Mouse (Mus musculus): Measurements from ENCODE around the gene Gbp2b. TPM values are rescaled to one million over a fixed set of nuclear protein-coding genes. Genes with fewer than 3 reads are reported as not detected.
"Not testable (repeated sequence)": the region's sequence is repeated elsewhere in the genome, so short reads cannot be mapped to it uniquely, and the experiment has no call there.

The Gbp2b gene
- polyA plus RNA-seq (2015; fragmentation: Nextera tagmentation; extraction: Ambion mirVana) = not detected in 2 replicates

DNA sequence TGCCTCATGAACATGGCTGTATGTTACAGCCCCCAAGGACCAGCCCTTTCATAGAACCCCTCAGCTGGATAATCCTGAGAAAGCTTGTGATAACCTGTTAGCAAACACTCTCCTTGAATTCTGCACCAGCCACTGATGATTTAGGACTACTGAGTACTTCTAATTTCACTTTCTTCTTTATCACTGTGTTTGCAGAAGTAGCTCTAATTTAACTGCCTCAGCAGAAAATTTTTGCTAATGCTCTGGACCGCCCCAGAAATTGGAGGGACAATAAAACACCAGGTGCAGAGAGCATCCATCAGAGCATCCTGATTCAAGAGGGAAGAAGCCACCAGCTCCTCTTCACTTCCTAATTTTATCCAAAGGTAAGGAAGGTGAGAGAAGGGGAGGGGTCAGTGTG, at the start of gene Gbp2b:
TSS of gene Gbp2b (plus strand) at position 301 of the 400 bp plus-strand sequence.
- H3K4me3 ChIP-seq = no peak within 1 kb of the TSS
- H3K27me3 ChIP-seq = no peaks in the 10 kb centered on the region
- no peak for ATAC-seq (ENCODE audit: insufficient number of reproducible peaks, insufficient read depth, low FRiP score, low TSS enrichment, low read depth)
- H3K36me3 ChIP-seq = no peaks in the 10 kb centered on the region
- no peaks in the 10 kb centered on the region for H3K4me1 ChIP-seq
- no peak within 1 kb of the TSS for H3K27ac ChIP-seq
- WGBS = 75% methylated on average over 1 of the region's 1 CpGs
- no peak within 1 kb of the TSS for H3K9ac ChIP-seq
- no peak within 1 kb of the TSS for H3K4me2 ChIP-seq
- H3K9me3 ChIP-seq = no peaks in the 10 kb centered on the region

DNA sequence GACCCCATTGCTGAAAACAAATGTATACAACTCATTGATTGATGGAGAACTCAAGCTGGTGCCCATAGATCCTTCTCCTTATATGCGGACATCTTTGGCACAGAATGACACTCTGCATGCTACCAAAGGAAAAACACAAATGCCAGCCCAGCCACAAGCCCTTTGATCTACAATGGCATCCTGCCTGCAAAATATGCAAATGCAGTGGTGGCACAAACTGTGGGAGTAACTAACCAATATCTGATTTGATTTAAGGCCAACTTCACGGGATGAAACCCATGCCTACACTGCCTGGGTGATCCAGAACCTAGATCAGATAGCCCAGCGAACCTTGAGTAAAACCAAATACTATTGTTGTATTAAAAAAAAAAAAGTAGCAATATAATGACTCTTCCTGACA, 48.0 kb upstream of the Gbp2b start:
- H3K4me1 ChIP-seq = no peaks in the 10 kb centered on the region
- H3K9me3 ChIP-seq = no peaks in the 10 kb centered on the region
- WGBS = 82% methylated on average over 3 of the region's 3 CpGs
- no peaks in the 10 kb centered on the region for H3K36me3 ChIP-seq
- no peak overlapping the region for H3K4me2 ChIP-seq
- no peak for ATAC-seq (ENCODE audit: insufficient number of reproducible peaks, insufficient read depth, low FRiP score, low TSS enrichment, low read depth)
- H3K27ac ChIP-seq = no peak overlapping the region
- no peaks in the 10 kb centered on the region for H3K27me3 ChIP-seq
- no peak overlapping the region for H3K4me3 ChIP-seq
- H3K9ac ChIP-seq = no peak overlapping the region

DNA sequence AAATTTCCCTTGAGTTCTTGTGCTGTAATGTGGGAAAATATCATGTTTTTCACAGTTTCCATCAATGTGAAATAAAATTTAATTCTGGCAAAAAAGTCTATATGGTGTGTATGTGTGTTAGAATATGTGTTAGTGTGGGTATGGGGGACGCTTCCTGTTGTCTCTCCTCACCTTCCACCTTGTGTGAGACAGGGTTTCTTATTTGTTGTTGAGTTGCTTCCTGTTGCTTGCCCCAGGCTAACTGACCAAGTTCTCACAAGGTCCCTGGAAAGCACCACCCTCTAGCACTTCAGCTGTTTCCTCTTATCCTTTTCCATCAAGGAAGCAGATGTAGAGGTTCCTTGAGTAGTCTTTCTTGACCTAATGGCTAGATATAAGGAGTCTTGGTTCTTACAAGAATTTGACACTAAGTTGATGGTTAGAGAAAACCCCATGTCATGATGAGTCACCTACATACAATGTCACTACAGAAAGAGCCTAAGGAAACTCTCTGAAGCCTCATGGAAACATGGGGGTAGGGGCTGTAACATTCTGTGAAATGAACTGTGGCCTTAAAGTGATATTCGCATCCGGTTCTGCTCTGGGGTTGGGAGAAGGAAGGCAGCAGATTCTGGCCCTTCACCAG, 44.5 kb upstream of the Gbp2b start:
- WGBS = 75% methylated on average over 3 of the region's 3 CpGs
- no peak for ATAC-seq (ENCODE audit: insufficient number of reproducible peaks, insufficient read depth, low FRiP score, low TSS enrichment, low read depth)
- no peaks in the 10 kb centered on the region for H3K9me3 ChIP-seq
- H3K4me1 ChIP-seq = no peaks in the 10 kb centered on the region
- H3K9ac ChIP-seq = no peak overlapping the region
- H3K27me3 ChIP-seq = no peaks in the 10 kb centered on the region
- no peak overlapping the region for H3K27ac ChIP-seq
- no peak overlapping the region for H3K4me2 ChIP-seq
- H3K36me3 ChIP-seq = no peaks in the 10 kb centered on the region
- no peak overlapping the region for H3K4me3 ChIP-seq

- no peak for ATAC-seq (ENCODE audit: insufficient number of reproducible peaks, insufficient read depth, low FRiP score, low TSS enrichment, low read depth)
- H3K27ac ChIP-seq = no peak overlapping the region
- no peak overlapping the region for H3K9ac ChIP-seq
- no peaks in the 10 kb centered on the region for H3K27me3 ChIP-seq
- no peaks in the 10 kb centered on the region for H3K9me3 ChIP-seq
- 60% methylated on average over 1 of the region's 1 CpGs for WGBS
- no peak overlapping the region for H3K4me2 ChIP-seq
- no peaks in the 10 kb centered on the region for H3K36me3 ChIP-seq
- no peak overlapping the region for H3K4me3 ChIP-seq
- no peaks in the 10 kb centered on the region for H3K4me1 ChIP-seq
Measured at GRCm38 (mm10) chr3:142554601-142555000, 40.0 kb upstream of the Gbp2b start.

DNA sequence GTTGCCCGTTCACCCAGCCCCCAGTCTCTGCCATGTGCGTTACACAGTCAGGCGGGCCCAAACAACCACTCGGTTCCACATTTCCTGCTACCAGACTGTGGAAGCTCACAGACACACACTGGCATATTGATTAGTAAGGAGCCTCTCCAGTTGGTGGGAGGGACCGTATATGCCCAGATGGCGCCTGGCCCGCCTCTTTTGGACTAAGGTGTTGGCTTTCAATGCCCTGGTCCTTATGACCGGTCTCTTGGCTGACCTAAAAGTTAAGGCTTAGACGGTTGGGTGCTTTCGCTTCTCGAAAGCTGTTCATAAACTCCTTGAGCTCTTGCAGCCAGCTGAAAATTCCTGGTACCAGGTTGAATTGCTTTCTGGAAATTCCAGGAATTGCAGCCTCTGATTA, 39.0 kb upstream of the Gbp2b start:
- H3K4me2 ChIP-seq = no peak overlapping the region
- no peak overlapping the region for H3K4me3 ChIP-seq
- H3K9me3 ChIP-seq = no peaks in the 10 kb centered on the region
- 86% methylated on average over 11 of the region's 11 CpGs for WGBS
- H3K27me3 ChIP-seq = no peaks in the 10 kb centered on the region
- 0 out of 2 replicates have a peak, but pooled peaks cover 3% of the 10 kb centered on the region for H3K4me1 ChIP-seq
- H3K27ac ChIP-seq = no peak overlapping the region
- no peak overlapping the region for H3K9ac ChIP-seq
- no peak for ATAC-seq (ENCODE audit: insufficient number of reproducible peaks, insufficient read depth, low FRiP score, low TSS enrichment, low read depth)
- H3K36me3 ChIP-seq = no peaks in the 10 kb centered on the region

DNA sequence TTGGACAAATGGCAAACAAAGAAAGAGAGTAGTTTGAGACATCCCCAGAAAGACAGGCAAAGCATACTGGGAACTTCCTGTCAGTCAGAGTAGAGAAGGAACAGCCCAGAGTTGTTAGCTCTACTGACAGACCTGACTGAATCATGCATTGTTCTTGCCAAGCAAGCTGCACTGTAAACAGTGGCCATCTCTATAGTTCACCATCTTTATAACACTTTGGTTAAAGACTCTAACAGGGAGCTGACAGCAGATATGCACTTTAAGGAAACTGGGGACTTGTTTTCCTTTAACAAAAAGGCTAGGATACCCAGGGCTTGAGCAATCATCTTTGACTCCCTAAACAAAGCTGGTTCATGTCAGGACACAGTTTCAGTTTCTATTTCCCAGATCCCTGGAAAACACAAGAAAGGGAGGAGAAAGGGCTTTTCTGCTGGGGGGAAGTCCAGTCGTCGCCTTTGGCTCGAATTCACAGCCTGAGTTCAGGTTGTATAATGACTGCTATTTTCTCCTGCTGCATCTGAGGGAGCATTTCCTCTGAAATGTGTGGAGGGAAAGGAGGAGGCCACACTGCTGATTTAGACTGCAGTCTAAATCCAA, 34.9 kb upstream of the Gbp2b start, which contains the start of gene Gbp3:
TSS of gene Gbp3 (plus strand) at position 395 of the 597 bp plus-strand sequence.
- Histone ChIP-seq H3K9me3 (no peaks in the 10 kb centered on the region), H3K4me3 (peak within 1 kb of the TSS; percentile 40), H3K27ac (no peak within 1 kb of the TSS), H3K36me3 (no peaks in the 10 kb centered on the region), H3K4me1 (0 out of 2 replicates have a peak, but pooled peaks cover 4% of the 10 kb centered on the region), H3K9ac (peak within 1 kb of the TSS; percentile 61), H3K4me2 (peak within 1 kb of the TSS; percentile 57), H3K27me3 (no peaks in the 10 kb centered on the region; the same call in 1 of the 2 replicates)
- WGBS = 20% methylated on average over 3 of the region's 3 CpGs
- ATAC-seq (ENCODE audit: insufficient number of reproducible peaks, insufficient read depth, low FRiP score, low TSS enrichment, low read depth) = no peak

GRCm38 (mm10) chr3:142560296-142560948, 34.2 kb upstream of the Gbp2b start:
- Histone ChIP-seq H3K27ac (no peak overlapping the region), H3K4me2 (peak overlapping the region; percentile 57), H3K9ac (peak overlapping the region; percentile 61), H3K27me3 (no peaks in the 10 kb centered on the region; the same call in 1 of the 2 replicates), H3K9me3 (no peaks in the 10 kb centered on the region), H3K4me1 (0 out of 2 replicates have a peak, but pooled peaks cover 4% of the 10 kb centered on the region), H3K36me3 (no peaks in the 10 kb centered on the region), H3K4me3 (peak overlapping the region; percentile 40)
- ATAC-seq (ENCODE audit: insufficient number of reproducible peaks, insufficient read depth, low FRiP score, low TSS enrichment, low read depth) = peak; percentile 43; the same call in 1 of the 2 replicates
- WGBS = 9% methylated on average over 12 of the region's 12 CpGs

GRCm38 (mm10) chr3:142561045-142561646, 33.5 kb upstream of the Gbp2b start:
- H3K4me2 ChIP-seq = no peak overlapping the region
- 86% methylated on average over 14 of the region's 14 CpGs for WGBS
- no peaks in the 10 kb centered on the region; the same call in 1 of the 2 replicates for H3K27me3 ChIP-seq
- H3K36me3 ChIP-seq = no peaks in the 10 kb centered on the region
- H3K4me1 ChIP-seq = 0 out of 2 replicates have a peak, but pooled peaks cover 4% of the 10 kb centered on the region
- H3K9me3 ChIP-seq = no peaks in the 10 kb centered on the region
- no peak overlapping the region for H3K27ac ChIP-seq
- H3K9ac ChIP-seq = no peak overlapping the region
- no peak overlapping the region for H3K4me3 ChIP-seq
- ATAC-seq (ENCODE audit: insufficient number of reproducible peaks, insufficient read depth, low FRiP score, low TSS enrichment, low read depth) = no peak

GRCm38 (mm10) chr3:142561666-142562065, 33.0 kb upstream of the Gbp2b start:
- no peak for ATAC-seq (ENCODE audit: insufficient number of reproducible peaks, insufficient read depth, low FRiP score, low TSS enrichment, low read depth)
- no peak overlapping the region for H3K27ac ChIP-seq
- no peak overlapping the region for H3K4me3 ChIP-seq
- H3K4me1 ChIP-seq = 0 out of 2 replicates have a peak, but pooled peaks cover 4% of the 10 kb centered on the region
- H3K4me2 ChIP-seq = no peak overlapping the region
- no peaks in the 10 kb centered on the region for H3K9me3 ChIP-seq
- no peaks in the 10 kb centered on the region; the same call in 1 of the 2 replicates for H3K27me3 ChIP-seq
- WGBS = 82% methylated on average over 7 of the region's 7 CpGs
- H3K36me3 ChIP-seq = no peaks in the 10 kb centered on the region
- H3K9ac ChIP-seq = no peak overlapping the region

DNA sequence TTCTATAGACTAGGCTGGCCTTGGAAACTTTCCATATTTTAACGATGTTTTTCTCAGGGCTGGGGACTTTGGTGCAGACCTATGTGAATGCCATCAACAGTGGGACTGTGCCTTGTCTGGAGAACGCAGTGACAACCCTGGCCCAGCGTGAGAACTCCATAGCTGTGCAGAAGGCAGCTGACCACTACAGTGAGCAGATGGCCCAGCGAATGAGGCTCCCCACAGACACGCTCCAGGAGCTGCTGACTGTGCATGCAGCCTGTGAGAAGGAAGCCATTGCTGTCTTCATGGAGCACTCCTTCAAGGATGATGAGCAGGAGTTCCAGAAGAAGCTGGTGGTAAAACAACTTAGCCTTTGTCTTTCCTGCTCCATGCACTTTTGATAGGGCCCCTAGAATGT, 27.2 kb upstream of the Gbp2b start:
- H3K4me1 ChIP-seq; H3K27ac ChIP-seq; H3K4me3 ChIP-seq; H3K36me3 ChIP-seq; H3K9ac ChIP-seq; H3K27me3 ChIP-seq; ATAC-seq (ENCODE audit: insufficient number of reproducible peaks, insufficient read depth, low FRiP score, low TSS enrichment, low read depth); H3K9me3 ChIP-seq; H3K4me2 ChIP-seq: not testable (repeated sequence)
- 82% methylated on average over 5 of the region's 5 CpGs for WGBS

GRCm38 (mm10) chr3:142570738-142571137, 23.9 kb upstream of the Gbp2b start:
- H3K27me3 ChIP-seq = no peaks in the 10 kb centered on the region
- no peak overlapping the region for H3K27ac ChIP-seq
- ATAC-seq (ENCODE audit: insufficient number of reproducible peaks, insufficient read depth, low FRiP score, low TSS enrichment, low read depth) = no peak
- no peaks in the 10 kb centered on the region for H3K36me3 ChIP-seq
- H3K9ac ChIP-seq = no peak overlapping the region
- no peaks in the 10 kb centered on the region for H3K4me1 ChIP-seq
- 88% methylated on average over 4 of the region's 4 CpGs for WGBS
- H3K9me3 ChIP-seq = no peaks in the 10 kb centered on the region
- H3K4me2 ChIP-seq = no peak overlapping the region
- no peak overlapping the region for H3K4me3 ChIP-seq
